Mouse (Mus musculus) limb, embryonic 14.5 days (tissue): Measurements from ENCODE around the gene Sdk1. TPM values are rescaled to one million over a fixed set of nuclear protein-coding genes. Genes with fewer than 3 reads are reported as not detected.

ENCODE experiments used
- ATAC-seq: fragments of 200-750 bp; cut with Nextera tagmentation; 2 replicates; pipeline ENCODE4 v1.8.0; 2017; ENCODE audit warnings: low read depth, moderate number of reproducible peaks, moderate TSS enrichment; ENCODE audit not compliant: low FRiP score
- DNase-seq: peaks from one replicate; pipeline ENCODE4 v3.0.0-alpha.2; 2015; ENCODE audit warnings: low spot score
- H3K27ac ChIP-seq: fragments of 300-500 bp; sonication (generic); replicated peaks from 2 replicates; pipeline ENCODE4 v1.5.1; 2014; ENCODE audit warnings: low read depth, mild to moderate bottlenecking, low read length, moderate library complexity, mixed read lengths
- H3K27me3 ChIP-seq: fragments of 300-500 bp; sonication (generic); 2 replicates; pipeline ENCODE4 v1.6.1; 2014; ENCODE audit warnings: low read length, mixed read lengths; ENCODE audit not compliant: control insufficient read depth, insufficient read depth
- H3K36me3 ChIP-seq: fragments of 300-500 bp; sonication (generic); 2 replicates; pipeline ENCODE4 v1.6.1; 2014; ENCODE audit warnings: mild to moderate bottlenecking, low read length, moderate library complexity, mixed read lengths; ENCODE audit not compliant: control insufficient read depth, insufficient read depth
- H3K4me1 ChIP-seq: fragments of 300-500 bp; sonication (generic); 2 replicates; pipeline ENCODE4 v1.6.1; 2014; ENCODE audit warnings: antibody characterized with exemption, low read length, mixed read lengths; ENCODE audit not compliant: control insufficient read depth, insufficient read depth
- H3K4me2 ChIP-seq: fragments of 300-500 bp; sonication (generic); replicated peaks from 2 replicates; pipeline ENCODE4 v1.6.1; 2014; ENCODE audit warnings: low read depth, mild to moderate bottlenecking, low read length, moderate library complexity; ENCODE audit not compliant: severe bottlenecking
- H3K4me3 ChIP-seq: fragments of 300-500 bp; sonication (generic); replicated peaks from 2 replicates; pipeline ENCODE4 v1.5.1; 2014; ENCODE audit warnings: low read length
- H3K9ac ChIP-seq: fragments of 300-500 bp; sonication (generic); 2 replicates; pipeline ENCODE4 v1.6.1; 2014; ENCODE audit warnings: mild to moderate bottlenecking, low read depth, low read length, moderate library complexity; ENCODE audit not compliant: severe bottlenecking
- H3K9me3 ChIP-seq: fragments of 300-500 bp; sonication (generic); 2 replicates; pipeline ENCODE4 v1.6.1; 2016; ENCODE audit warnings: low read length; ENCODE audit not compliant: control insufficient read depth
- POLR2A ChIP-seq: fragments of 200-500 bp; IDR thresholded peaks from 2 replicates; pipeline ENCODE4 v1.8.0; 2012; ENCODE audit warnings: inconsistent platforms, mild to moderate bottlenecking, moderate library complexity, borderline replicate concordance; ENCODE audit not compliant: insufficient read depth, insufficient read length; ENCODE audit errors: extremely low read depth
- WGBS: fragments of 180-500 bp; shearing (Covaris S2); extraction: QIAGEN DNeasy Blood & Tissue Kit; methylation state at CpG from one replicate; pipeline ENCODE4 v1.1.7; 2014; 5-methylcytosine and 5-hydroxymethylcytosine counted together
- polyA plus RNA-seq, 2 experiments: library from polyadenylated mRNA; depleted of rRNA in 1 of 2; stranded (reverse) in 1 of 2; unstranded in 1 of 2; fragments of >200 nt; fragmentation: Nextera tagmentation in 1 of 2; extraction: Ambion mirVana in 1 of 2; gene quantifications; 2 replicates each; pipeline versions ENCODE4 v1.2.1 to v1.2.3; 2012 to 2014

Gene Sdk1
- polyA plus RNA-seq, 2 experiments, result 2.8 to 7.2 TPM

DNA sequence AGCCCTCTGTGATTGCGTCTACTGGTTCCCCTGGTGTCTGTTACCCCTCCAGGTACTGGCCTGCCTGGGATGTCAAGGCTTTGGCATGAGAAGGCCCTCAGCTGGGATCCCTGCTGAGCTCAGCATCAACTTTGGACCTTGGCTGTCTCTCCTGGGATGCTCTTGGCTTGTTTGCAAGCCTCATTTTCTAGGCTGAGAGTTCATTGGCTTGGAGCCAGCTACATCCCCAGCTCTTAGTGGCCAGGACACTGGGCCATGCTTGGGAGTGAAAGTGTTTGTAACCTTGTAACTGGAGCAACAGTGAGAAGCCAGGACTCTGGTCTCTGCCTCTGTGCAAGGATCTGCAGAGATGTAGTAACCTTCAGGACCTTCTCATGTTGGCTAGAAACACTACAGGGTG is 333.0 kb downstream of the Sdk1 start:
- 80% methylated on average over 1 of the region's 1 CpGs for WGBS
- no peak for TF ChIP-seq POLR2A
- Histone ChIP-seq H3K9me3 (no peaks in the 10 kb centered on the region), H3K4me1 (no peaks in the 10 kb centered on the region), H3K9ac (no peak overlapping the region), H3K27me3 (no peaks in the 10 kb centered on the region), H3K4me3 (no peak overlapping the region), H3K4me2 (no peak overlapping the region), H3K36me3 (no peaks in the 10 kb centered on the region), H3K27ac (no peak overlapping the region)
- no peak for ATAC-seq
- DNase-seq, result peak; percentile 34

DNA sequence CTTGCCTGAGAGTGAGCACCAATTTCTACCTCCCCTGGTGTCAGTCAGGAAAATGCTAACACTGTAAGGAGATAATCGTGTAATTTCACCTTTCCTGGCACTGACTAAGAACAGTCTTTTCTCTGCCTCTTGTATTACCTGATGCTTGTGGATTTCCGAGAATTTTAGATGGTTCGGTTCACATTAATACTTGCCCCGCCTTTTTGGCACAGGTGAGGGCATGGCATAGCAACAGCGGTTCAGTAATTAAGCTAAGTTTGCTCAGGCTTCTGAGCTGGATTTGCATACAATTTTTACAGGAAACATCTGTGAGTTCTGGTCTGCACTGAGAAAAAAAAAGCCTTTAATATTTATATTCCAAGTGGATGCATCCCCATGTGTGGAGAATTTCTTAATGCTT is 350.0 kb downstream of the Sdk1 start:
- H3K4me1 ChIP-seq, result no peaks in the 10 kb centered on the region
- H3K9me3 ChIP-seq, result no peaks in the 10 kb centered on the region
- H3K27me3 ChIP-seq, result no peaks in the 10 kb centered on the region
- no peak overlapping the region for H3K4me2 ChIP-seq
- no peaks in the 10 kb centered on the region for H3K36me3 ChIP-seq
- H3K9ac ChIP-seq, result no peak overlapping the region
- ATAC-seq, result no peak
- WGBS, result 64% methylated on average over 5 of the region's 5 CpGs
- no peak overlapping the region for H3K4me3 ChIP-seq
- H3K27ac ChIP-seq, result no peak overlapping the region
- no peak for TF ChIP-seq POLR2A
- no peak for DNase-seq

DNA sequence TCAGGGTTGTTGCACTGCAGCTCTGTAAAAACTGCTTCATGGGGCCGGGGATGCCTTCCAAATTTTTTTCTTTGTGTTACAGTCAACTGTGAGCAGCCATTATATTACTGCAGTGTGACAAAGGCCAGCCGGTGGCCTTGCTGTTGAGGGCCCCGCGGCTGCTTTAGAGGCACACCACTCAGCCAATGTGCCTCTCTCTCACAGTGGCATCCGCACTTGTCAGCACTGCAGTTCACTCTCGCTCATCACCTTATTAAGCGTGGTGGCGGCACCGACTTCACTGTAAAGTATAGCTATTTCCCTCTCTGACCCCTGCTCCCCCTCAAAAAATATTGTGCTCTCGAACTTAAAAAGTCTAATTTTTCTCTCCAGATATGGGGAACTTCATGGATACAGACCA is 371.4 kb downstream of the Sdk1 start:
- no peak for ATAC-seq
- Histone ChIP-seq H3K36me3 (no peaks in the 10 kb centered on the region), H3K27me3 (peaks cover 4% of the 10 kb centered on the region; the same call in 1 of the 2 replicates), H3K4me1 (peaks cover 7% of the 10 kb centered on the region), H3K4me2 (no peak overlapping the region), H3K4me3 (no peak overlapping the region), H3K9ac (no peak overlapping the region), H3K27ac (no peak overlapping the region), H3K9me3 (no peaks in the 10 kb centered on the region)
- WGBS, result 65% methylated on average over 10 of the region's 10 CpGs
- no peak for DNase-seq
- TF ChIP-seq POLR2A, result no peak

DNA sequence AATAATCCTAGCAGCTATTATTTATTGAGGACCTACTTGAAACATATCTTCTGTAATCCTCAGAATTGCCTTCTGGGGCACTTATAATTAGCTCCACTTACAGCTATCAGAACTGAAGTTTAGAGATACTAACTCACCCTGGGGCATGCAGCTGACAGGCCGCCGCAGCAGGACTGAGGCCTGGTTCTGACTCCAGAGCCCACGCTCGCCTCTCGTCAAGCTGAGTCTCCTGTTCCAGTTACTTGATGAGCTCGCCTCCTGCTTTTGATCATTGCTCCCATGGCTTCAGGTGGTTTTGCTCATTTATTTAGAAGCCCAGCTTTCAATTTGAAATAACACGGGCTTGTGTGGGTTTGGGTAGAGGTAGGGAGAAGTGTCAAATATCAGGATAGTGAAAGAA is 374.5 kb downstream of the Sdk1 start:
- no peaks in the 10 kb centered on the region for H3K36me3 ChIP-seq
- WGBS, result 23% methylated on average over 7 of the region's 7 CpGs
- DNase-seq (no peak), ATAC-seq (no peak)
- H3K27me3 ChIP-seq, result peaks cover 9% of the 10 kb centered on the region; the same call in 1 of the 2 replicates
- no peak for TF ChIP-seq POLR2A
- H3K4me1 ChIP-seq, result peaks cover 16% of the 10 kb centered on the region
- H3K4me2 ChIP-seq, result no peak overlapping the region
- no peak overlapping the region for H3K9ac ChIP-seq
- no peak overlapping the region for H3K4me3 ChIP-seq
- H3K27ac ChIP-seq, result no peak overlapping the region
- no peaks in the 10 kb centered on the region for H3K9me3 ChIP-seq

DNA sequence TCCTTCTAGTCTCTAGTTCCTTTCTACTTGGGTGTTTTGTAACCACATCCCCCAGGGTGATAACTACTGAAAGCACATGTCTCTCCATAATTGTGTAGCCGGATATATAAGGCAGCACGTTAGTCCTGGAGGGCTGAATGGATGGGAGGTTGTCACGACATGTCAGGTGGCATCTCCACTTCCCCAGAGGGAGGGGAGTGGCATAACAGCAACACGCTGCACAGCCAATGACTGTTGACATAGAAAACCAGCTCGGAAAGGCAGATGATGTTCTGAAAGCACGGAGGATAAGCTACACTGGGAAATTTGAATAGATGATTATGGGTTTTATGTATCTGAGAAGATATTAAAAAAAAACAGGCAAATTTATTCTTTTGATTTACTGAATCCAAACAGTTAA is 376.4 kb downstream of the Sdk1 start:
- ATAC-seq (no peak), DNase-seq (no peak)
- no peak for TF ChIP-seq POLR2A
- 58% methylated on average over 6 of the region's 6 CpGs for WGBS
- Histone ChIP-seq H3K9me3 (no peaks in the 10 kb centered on the region), H3K4me2 (no peak overlapping the region), H3K4me1 (peaks cover 16% of the 10 kb centered on the region), H3K9ac (no peak overlapping the region), H3K27me3 (peaks cover 12% of the 10 kb centered on the region; the same call in 1 of the 2 replicates), H3K36me3 (no peaks in the 10 kb centered on the region), H3K4me3 (no peak overlapping the region), H3K27ac (no peak overlapping the region)

DNA sequence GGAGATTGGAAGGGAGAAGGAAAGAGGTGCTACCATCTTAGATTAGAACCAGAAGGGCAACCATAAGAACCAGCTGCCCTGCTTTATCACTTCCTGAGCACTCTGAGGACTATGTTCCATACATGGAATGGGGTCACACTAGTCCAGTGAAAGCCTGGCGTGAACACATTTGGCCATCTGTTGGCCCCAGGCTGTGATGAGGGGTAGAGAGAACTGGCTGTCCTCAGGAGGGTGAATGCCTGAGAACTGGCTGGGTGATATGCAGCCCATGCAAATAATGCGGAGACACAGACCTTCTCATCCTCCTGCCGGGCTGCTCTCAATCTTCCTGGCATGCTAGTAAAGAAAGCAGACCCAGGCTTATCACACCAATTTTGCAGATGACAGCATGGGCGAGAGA is 384.1 kb downstream of the Sdk1 start:
- H3K27ac ChIP-seq, result no peak overlapping the region
- 70% methylated on average over 4 of the region's 4 CpGs for WGBS
- H3K27me3 ChIP-seq, result peaks cover 6% of the 10 kb centered on the region; the same call in 1 of the 2 replicates
- ATAC-seq (no peak), DNase-seq (no peak)
- H3K9ac ChIP-seq, result no peak overlapping the region
- no peak for TF ChIP-seq POLR2A
- no peak overlapping the region for H3K4me3 ChIP-seq
- no peaks in the 10 kb centered on the region for H3K36me3 ChIP-seq
- no peak overlapping the region for H3K4me2 ChIP-seq
- no peaks in the 10 kb centered on the region for H3K4me1 ChIP-seq
- H3K9me3 ChIP-seq, result no peaks in the 10 kb centered on the region
